Mouse (Mus musculus) midbrain, embryonic 12.5 days (tissue): Measurements from ENCODE around the gene Dpp4. TPM values are rescaled to one million over a fixed set of nuclear protein-coding genes. Genes with fewer than 3 reads are reported as not detected.

ENCODE experiments used
- ATAC-seq: fragments of 200-750 bp; cut with Nextera tagmentation; 2 replicates; pipeline ENCODE4 v1.8.0; 2017; ENCODE audit warnings: low read depth, moderate TSS enrichment, moderate library complexity; ENCODE audit not compliant: low FRiP score
- H3K27ac ChIP-seq: fragments of 300-500 bp; sonication (generic); replicated peaks from 2 replicates; pipeline ENCODE4 v1.5.1; 2016; ENCODE audit warnings: mild to moderate bottlenecking
- H3K27me3 ChIP-seq: fragments of 300-500 bp; sonication (generic); 2 replicates; pipeline ENCODE4 v1.6.1; 2016; ENCODE audit warnings: mild to moderate bottlenecking
- H3K36me3 ChIP-seq: fragments of 300-500 bp; sonication (generic); 2 replicates; pipeline ENCODE4 v1.6.1; 2016
- H3K4me1 ChIP-seq: fragments of 300-500 bp; sonication (generic); 2 replicates; pipeline ENCODE4 v1.6.1; 2016
- H3K4me2 ChIP-seq: fragments of 300-500 bp; sonication (generic); replicated peaks from 2 replicates; pipeline ENCODE4 v1.6.1; 2016; ENCODE audit warnings: mild to moderate bottlenecking, moderate library complexity
- H3K4me3 ChIP-seq: fragments of 300-500 bp; sonication (generic); 2 replicates; pipeline ENCODE4 v1.5.1; 2016; ENCODE audit warnings: mild to moderate bottlenecking
- H3K9ac ChIP-seq: fragments of 300-500 bp; sonication (generic); replicated peaks from 2 replicates; pipeline ENCODE4 v1.6.1; 2016; ENCODE audit warnings: mild to moderate bottlenecking, moderate library complexity
- H3K9me3 ChIP-seq: fragments of 300-500 bp; sonication (generic); 2 replicates; pipeline ENCODE4 v1.6.1; 2016; ENCODE audit warnings: mild to moderate bottlenecking
- WGBS: fragments of 180-500 bp; shearing (Covaris S2); methylation state at CpG from one replicate; pipeline ENCODE4 v1.1.7; 2016; 5-methylcytosine and 5-hydroxymethylcytosine counted together
- polyA plus RNA-seq: library from polyadenylated mRNA; unstranded; fragments of >200 nt; fragmentation: Nextera tagmentation; extraction: Ambion mirVana; gene quantifications from 2 replicates; pipeline ENCODE4 v1.2.1, GENCODE M21; 2016

Gene Dpp4
- polyA plus RNA-seq, 1 experiment from 2014 or later: 0.87 TPM

- no peak for ATAC-seq
- no peak overlapping the region for H3K27ac ChIP-seq
Observed at GRCm38 (mm10) chr2:62316930-62317329, 95.1 kb downstream of the Dpp4 start.

GRCm38 (mm10) chr2:62307477-62307876, 104.6 kb downstream of the Dpp4 start:
- Histone ChIP-seq H3K4me1 (no peaks in the 10 kb centered on the region), H3K9ac (no peak overlapping the region), H3K36me3 (no peaks in the 10 kb centered on the region), H3K4me3 (no peak overlapping the region), H3K27me3 (no peaks in the 10 kb centered on the region), H3K4me2 (no peak overlapping the region), H3K27ac (no peak overlapping the region), H3K9me3 (no peaks in the 10 kb centered on the region)
- no peak for ATAC-seq
- WGBS: 85% methylated on average over 2 of the region's 2 CpGs

More at GRCm38 (mm10) chr2:62316930-62317329, 95.1 kb downstream of the Dpp4 start:
- no peaks in the 10 kb centered on the region for H3K9me3 ChIP-seq
- H3K36me3 ChIP-seq: no peaks in the 10 kb centered on the region
- no peak overlapping the region for H3K4me2 ChIP-seq
- no peak overlapping the region for H3K4me3 ChIP-seq
- no peaks in the 10 kb centered on the region for H3K27me3 ChIP-seq
- H3K4me1 ChIP-seq: no peaks in the 10 kb centered on the region
- H3K9ac ChIP-seq: no peak overlapping the region
- WGBS: 70% methylated on average over 2 of the region's 2 CpGs

GRCm38 (mm10) chr2:62306978-62307377, 105.1 kb downstream of the Dpp4 start:
- H3K4me1 ChIP-seq: no peaks in the 10 kb centered on the region
- no peaks in the 10 kb centered on the region for H3K9me3 ChIP-seq
- no peak overlapping the region for H3K27ac ChIP-seq
- no peak overlapping the region for H3K4me2 ChIP-seq
- WGBS: 89% methylated on average over 5 of the region's 5 CpGs
- H3K4me3 ChIP-seq: no peak overlapping the region
- no peak overlapping the region for H3K9ac ChIP-seq
- ATAC-seq: no peak
- H3K36me3 ChIP-seq: no peaks in the 10 kb centered on the region
- H3K27me3 ChIP-seq: no peaks in the 10 kb centered on the region

DNA sequence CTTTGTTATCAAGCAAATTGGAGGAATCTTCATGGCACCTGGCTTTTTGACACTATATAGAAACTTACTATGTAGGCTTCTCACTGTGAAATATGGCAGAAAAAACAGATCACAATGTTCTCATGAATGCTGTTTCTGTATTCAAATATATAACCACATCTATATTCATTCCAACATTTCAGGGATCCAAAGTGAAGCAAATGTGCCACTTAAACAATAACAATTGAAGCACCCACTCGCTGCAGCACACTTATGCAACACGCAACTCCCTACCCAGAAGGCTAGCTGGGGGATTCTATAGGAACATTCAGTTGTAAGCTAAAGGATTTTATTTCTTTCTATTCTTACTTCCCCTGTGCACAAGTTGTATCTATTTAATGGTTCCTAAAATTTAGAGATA, 110.3 kb downstream of the Dpp4 start:
- ATAC-seq: no peak
- H3K36me3 ChIP-seq: no peaks in the 10 kb centered on the region
- no peaks in the 10 kb centered on the region for H3K9me3 ChIP-seq
- no peak overlapping the region for H3K4me3 ChIP-seq
- 89% methylated on average over 2 of the region's 2 CpGs for WGBS
- no peak overlapping the region for H3K27ac ChIP-seq
- H3K27me3 ChIP-seq: no peaks in the 10 kb centered on the region
- H3K4me2 ChIP-seq: no peak overlapping the region
- H3K4me1 ChIP-seq: no peaks in the 10 kb centered on the region
- H3K9ac ChIP-seq: no peak overlapping the region

- ATAC-seq: no peak
- H3K36me3 ChIP-seq: no peaks in the 10 kb centered on the region
- H3K4me2 ChIP-seq: no peak overlapping the region
- H3K27me3 ChIP-seq: no peaks in the 10 kb centered on the region
- H3K4me3 ChIP-seq: no peak overlapping the region
- 56% methylated on average over 2 of the region's 2 CpGs for WGBS
- H3K9me3 ChIP-seq: no peaks in the 10 kb centered on the region
- H3K4me1 ChIP-seq: no peaks in the 10 kb centered on the region
- no peak overlapping the region for H3K9ac ChIP-seq
- H3K27ac ChIP-seq: no peak overlapping the region
Observed at GRCm38 (mm10) chr2:62293846-62294245, 118.2 kb downstream of the Dpp4 start.

- Histone ChIP-seq H3K4me3 (no peak overlapping the region), H3K36me3 (no peaks in the 10 kb centered on the region), H3K27me3 (no peaks in the 10 kb centered on the region), H3K27ac (no peak overlapping the region), H3K4me1 (no peaks in the 10 kb centered on the region), H3K4me2 (no peak overlapping the region), H3K9ac (no peak overlapping the region), H3K9me3 (no peaks in the 10 kb centered on the region)
- no peak for ATAC-seq
- WGBS: 74% methylated on average over 4 of the region's 4 CpGs
Observed at GRCm38 (mm10) chr2:62287532-62287931, 124.5 kb downstream of the Dpp4 start.

GRCm38 (mm10) chr2:62285847-62286246, 126.2 kb downstream of the Dpp4 start:
- ATAC-seq: no peak
- Histone ChIP-seq H3K27ac (no peak overlapping the region), H3K27me3 (no peaks in the 10 kb centered on the region), H3K9me3 (no peaks in the 10 kb centered on the region), H3K4me2 (no peak overlapping the region), H3K36me3 (no peaks in the 10 kb centered on the region), H3K9ac (no peak overlapping the region), H3K4me3 (no peak overlapping the region), H3K4me1 (no peaks in the 10 kb centered on the region)
- 7% methylated on average over 2 of the region's 2 CpGs for WGBS

GRCm38 (mm10) chr2:62285026-62285425, 127.0 kb downstream of the Dpp4 start:
- no peak overlapping the region for H3K27ac ChIP-seq
- 83% methylated on average over 2 of the region's 2 CpGs for WGBS
- no peak overlapping the region for H3K4me3 ChIP-seq
- no peaks in the 10 kb centered on the region for H3K27me3 ChIP-seq
- no peaks in the 10 kb centered on the region for H3K4me1 ChIP-seq
- no peaks in the 10 kb centered on the region for H3K9me3 ChIP-seq
- no peak overlapping the region for H3K4me2 ChIP-seq
- ATAC-seq: no peak
- H3K9ac ChIP-seq: no peak overlapping the region
- H3K36me3 ChIP-seq: no peaks in the 10 kb centered on the region

Other genes with a start within 250 kb of the Dpp4 start
- 0.18 and 0.35 TPM in 2 replicates for gene Gcg, start 71.4 kb upstream of the Dpp4 start, polyA plus RNA-seq
- gene Fap, start 161.8 kb upstream of the Dpp4 start, polyA plus RNA-seq: 2.0 and 2.6 TPM in 2 replicates
- 0.97 and 1.2 TPM in 2 replicates for gene Ifih1, start 234.0 kb upstream of the Dpp4 start, polyA plus RNA-seq